Mouse (Mus musculus): ENCODE data around the gene Klhl2.

Klhl2 gene

DNA sequence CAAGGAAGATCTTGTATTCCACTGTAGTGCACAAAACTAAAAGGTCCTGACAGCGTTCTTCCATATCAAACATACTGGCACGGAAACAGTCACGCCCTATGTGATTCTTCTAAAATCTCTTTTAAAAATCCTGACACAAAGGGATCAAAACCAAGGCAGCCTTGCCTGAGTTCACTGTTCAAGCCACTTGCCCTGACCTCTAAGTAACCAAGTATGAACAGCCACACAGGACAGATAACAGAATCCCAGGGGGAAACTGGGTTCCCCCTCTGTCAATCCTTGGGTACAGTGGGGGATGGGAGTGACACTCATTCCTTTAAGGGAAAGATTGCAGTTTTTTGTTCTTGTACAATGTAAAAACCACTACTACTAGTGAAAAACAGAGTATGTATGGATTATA lies 19.9 kb downstream of the Klhl2 start:
- no peak for DNase-seq

GRCm38 (mm10) chr8:64829391-64829790 lies 20.4 kb downstream of the Klhl2 start:
- no peak for DNase-seq

- no peak for DNase-seq
These were observed 21.4 kb downstream of the Klhl2 start for GRCm38 (mm10) chr8:64828466-64828865.

DNA sequence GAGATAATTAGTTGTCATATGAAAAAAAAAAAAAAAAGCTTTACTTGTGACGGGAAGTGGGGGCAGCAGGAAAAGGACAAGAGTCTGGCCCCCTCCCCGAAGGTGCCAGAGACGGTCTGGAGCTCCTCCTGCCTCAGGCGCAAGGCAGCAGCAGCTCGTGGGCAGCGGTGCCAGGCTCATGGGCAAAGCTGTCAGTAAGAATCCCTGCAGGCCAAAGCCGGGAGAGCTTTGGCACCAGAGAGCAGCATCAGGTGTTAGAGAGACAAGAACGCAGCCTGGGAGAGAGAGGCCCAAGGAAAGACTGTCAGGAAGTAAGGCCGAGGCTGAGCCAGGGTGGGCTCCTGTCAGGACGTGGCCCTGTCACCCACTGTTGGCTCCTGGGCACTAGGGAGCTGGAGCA lies 22.5 kb downstream of the Klhl2 start:
- no peak for DNase-seq

DNA sequence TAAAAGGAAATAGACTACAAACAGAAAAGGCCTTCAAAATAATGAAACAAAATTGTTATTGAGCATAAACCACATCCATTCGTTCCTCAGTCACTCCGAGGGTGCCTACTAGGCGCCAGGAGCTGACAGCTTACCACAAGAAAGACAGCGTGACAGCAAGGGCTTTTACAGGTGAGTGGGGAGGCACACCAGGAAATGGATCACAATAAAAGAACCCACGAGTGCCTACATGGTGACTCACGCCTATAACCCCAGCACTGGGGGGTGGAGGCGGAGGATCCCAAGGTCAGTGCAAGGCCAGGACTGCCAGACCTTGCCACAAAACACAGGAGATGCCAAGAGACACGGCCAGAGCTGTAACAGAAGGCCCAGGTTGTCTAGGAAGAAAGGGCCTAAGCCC lies 23.4 kb downstream of the Klhl2 start:
- no peak for DNase-seq

DNA sequence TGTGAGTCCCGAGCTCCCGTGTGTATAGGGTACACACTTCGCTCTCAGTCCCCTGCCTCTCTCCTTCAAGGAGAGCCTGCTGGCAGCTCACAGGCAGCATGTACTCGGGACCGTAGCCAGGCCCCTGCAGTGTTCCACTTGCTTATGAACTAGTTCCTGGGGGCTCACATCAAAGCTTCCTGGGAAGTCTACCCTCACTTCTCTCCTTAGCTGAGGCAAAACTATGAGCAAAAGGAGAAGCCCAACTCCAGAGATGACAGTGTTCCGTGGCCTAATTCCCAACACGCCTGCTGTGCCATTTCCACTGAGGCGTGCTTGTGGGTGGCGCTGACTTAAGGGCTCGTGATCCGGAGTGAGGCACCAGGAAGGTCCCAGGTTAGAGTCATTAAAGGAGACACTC lies 25.9 kb downstream of the Klhl2 start:
- no peak for DNase-seq

GRCm38 (mm10) chr8:64820940-64821339 lies 28.9 kb downstream of the Klhl2 start:
- no peak for DNase-seq

DNA sequence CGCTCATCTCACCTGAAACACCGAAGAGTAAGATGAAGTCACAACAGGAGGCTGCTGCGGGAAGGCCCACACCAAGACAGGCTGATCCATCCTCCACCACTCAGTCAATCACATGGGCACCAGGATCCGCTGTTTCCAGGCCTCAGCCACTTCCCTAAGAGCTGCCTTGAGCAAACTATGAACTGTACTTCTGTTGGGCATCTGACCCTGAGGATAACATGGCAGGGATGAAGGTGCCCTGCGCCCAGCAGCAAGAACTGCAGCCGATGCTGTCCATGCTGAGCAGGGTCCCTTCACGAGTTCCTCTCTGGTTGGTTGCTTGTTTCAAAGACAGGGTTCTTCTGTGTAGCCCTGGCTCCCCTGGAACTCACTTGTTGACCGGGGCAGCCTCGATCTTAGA lies 38.0 kb downstream of the Klhl2 start:
- no peak for DNase-seq

DNA sequence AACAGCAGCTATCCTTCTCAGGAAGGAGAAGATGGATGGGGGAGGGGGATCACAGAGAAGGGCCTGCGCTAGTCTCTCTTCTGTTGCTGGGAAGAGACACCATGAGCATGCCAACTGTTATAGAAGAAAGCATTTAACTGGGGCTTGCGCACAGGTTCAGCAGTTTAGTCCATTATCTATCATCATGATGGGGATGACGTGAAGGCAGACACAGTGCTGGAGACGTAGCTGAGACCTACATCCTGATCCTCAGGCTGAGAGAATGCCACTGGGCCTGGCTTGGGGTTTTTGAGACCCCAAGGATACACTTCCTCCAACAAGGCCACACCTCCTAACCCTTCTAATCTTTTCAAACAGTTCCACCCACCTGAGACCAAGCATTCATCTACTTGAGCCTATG lies 38.7 kb downstream of the Klhl2 start:
- DNase-seq: no peak

DNA sequence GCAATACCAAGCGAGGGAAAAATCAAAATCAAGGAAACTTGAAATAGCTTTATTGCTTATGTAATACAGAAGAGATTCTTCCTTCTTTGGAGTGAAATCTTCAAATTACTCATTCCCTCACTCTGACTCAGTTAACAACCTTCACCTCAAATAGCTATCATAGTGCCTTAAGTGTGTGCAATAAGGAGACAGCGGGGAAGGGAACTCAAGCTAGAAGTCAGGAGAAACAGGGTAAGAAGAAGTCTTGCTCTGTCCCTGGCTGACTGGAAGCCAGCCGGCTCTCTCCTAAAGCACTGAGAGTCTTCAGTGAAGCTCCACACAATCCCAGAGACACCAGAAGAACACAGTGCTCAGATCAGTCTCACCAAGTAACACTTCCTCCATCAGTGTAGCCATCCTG lies 43.3 kb downstream of the Klhl2 start:
- no peak for DNase-seq

- DNase-seq: no peak
These were observed 44.8 kb downstream of the Klhl2 start for GRCm38 (mm10) chr8:64804971-64805370.

DNA sequence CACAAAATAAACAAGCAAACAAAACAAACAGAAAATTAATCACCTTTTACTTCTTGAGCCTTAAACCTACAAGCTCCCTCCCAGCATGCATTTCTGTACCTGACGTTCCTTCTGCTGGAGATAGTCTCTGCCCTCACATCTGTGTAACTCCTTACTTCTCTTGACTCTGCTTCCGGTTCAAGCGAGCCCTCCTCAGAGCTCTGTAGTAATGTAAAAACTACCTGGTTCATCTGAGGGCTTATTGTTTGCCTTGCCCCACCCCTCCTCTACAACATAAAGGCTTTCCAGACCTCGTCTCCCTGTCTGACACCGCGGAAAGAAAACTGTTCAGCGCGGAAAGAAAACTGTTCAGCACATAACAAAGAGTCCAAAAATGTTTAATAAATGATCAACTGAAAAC lies 50.5 kb downstream of the Klhl2 start:
- no peak for DNase-seq

GRCm38 (mm10) chr8:64798503-64798902 lies 51.3 kb downstream of the Klhl2 start:
- no peak for DNase-seq

DNA sequence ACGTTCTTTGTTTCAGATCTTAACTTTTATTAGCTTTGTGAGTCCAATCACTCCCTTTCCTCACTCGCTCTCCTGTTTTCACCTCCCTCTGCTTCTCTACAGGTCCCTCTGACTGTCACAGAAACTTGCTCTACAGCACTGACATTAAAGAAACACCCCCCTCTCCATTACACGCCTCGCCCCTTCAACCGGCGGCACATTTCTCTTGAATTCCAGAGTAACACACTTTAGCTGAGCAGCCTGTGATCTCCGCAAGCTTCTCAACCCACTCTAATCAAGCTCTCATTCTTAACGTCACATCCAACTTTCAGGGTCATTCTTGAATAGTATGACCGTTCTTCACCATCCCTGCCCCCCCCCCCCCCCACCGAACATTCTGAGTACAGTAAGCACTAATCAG lies 52.1 kb downstream of the Klhl2 start:
- no peak for DNase-seq

- no peak for DNase-seq
These were observed 58.5 kb downstream of the Klhl2 start for GRCm38 (mm10) chr8:64791250-64791881.

GRCm38 (mm10) chr8:64790418-64790817 lies 59.4 kb downstream of the Klhl2 start:
- DNase-seq: no peak

DNA sequence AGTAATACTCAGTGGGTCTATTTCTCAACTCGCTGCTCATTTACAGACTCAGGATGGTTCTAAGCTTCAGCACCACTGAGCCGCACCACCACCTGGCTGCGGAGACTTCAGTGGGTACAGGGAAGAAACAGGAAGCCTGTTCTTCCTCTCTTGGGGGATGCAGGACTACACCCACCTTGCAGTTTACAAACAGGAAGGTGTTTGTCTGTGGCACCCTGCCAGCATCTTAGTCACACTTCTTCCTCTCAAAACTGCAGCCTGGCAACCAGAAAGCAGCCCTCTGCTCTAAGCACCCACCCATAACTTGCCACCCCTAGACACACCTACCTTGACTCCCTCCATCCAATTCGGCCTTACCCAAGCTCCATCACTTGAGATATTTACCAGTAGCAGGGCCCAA lies 61.1 kb downstream of the Klhl2 start:
- DNase-seq: peak; percentile 70

- no peak for DNase-seq
These were observed 63.0 kb downstream of the Klhl2 start for GRCm38 (mm10) chr8:64786801-64787200.

DNA sequence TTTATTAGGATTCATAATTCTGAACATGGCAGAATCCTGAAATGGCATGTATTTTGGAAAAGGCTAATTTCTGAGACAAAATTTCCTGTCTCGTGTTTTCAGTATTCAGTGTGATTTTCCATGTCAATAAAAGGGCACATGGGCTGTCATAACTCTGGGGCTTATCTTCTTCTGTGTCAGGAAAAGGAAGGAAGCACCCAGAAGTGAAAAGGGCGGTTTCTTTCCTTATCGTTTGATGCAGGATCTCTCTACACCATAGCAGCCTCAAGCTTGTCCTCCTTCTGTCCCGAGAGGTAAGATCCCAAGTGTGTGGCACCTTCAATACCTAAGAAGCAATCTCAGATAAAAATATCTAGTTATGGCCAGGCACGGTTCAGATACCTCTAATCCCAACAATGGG lies 65.6 kb downstream of the Klhl2 start:
- no peak for DNase-seq

- no peak for DNase-seq
These were observed 67.9 kb downstream of the Klhl2 start for GRCm38 (mm10) chr8:64781947-64782346.

GRCm38 (mm10) chr8:64777925-64778324 lies 71.9 kb downstream of the Klhl2 start:
- no peak for DNase-seq

DNA sequence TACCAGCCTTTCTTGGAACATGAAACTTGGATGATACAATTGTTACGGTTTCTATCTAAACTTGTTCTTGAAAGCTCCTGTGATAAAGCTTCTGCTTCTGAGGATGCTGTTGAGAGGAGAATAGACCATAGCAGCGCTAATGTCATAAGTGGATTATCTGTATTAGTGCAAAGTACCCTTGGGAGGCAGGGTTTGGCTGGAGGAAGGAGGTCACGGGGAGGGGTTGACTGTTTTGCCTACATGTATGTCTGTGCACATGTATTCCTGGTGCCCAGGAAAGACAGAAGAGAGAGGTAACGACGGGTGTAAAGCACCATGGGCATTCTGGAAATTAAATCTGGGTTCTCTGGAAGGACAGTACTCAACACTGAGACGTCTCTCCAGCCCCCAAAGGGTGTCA lies 75.7 kb downstream of the Klhl2 start:
- no peak for DNase-seq

DNA sequence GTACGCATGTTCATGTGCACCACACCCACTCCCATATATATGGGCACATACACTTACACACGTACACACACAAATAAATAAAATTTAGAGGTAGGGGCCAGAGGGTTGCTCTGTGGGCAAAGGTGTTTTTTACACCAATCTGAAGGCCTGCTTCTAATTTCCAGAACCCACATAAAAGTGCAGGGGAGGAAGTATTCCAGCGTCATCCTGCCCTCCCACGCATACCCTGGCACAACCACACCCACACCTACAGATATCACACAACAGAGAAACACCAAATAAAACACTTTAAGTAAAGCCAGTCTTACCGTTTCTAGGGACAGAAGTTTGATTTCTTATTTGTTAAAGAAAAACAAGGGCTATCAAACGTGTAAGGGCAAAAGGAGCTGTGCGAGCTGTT lies 79.0 kb downstream of the Klhl2 start:
- DNase-seq: no peak

DNA sequence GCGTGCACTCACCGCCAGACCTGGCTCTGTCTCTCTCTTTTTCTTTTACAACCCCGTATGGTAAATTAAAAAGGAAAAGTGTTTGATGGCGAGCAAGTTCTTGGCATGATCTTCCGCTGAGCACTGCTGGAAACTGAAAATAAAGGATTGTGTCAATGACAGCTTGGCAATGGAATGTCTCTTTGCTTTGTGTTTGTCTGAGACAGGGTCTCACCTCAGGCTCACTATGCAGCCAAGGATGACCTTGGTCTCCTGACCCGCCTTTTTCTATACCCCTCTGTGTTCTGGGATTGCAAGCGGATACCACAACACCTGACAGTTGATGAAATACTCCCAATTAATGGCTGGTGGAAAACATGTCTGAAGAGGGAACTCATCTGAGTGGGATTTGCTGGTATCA lies 80.2 kb downstream of the Klhl2 start:
- no peak for DNase-seq

DNA sequence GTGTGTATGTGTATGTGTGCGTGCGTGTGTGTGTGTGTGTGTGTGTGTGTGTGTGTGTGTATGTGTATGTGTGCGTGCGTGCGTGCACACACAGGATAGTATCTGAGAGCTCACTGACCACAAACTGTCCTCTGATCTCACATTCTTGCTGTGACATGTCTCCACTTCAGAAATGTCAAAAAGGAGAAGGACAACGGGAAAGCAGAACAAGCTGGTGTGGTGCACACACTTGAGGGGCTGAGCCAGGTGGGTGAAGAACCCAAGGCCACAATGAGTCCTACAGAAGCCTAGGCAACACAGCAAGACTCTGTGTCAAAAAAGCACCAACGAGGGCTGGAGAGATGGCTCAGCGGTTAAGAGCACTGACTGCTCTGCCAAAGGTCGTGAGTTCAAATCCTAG lies 81.2 kb downstream of the Klhl2 start:
- no peak for DNase-seq

GRCm38 (mm10) chr8:64767047-64767446 lies 82.8 kb downstream of the Klhl2 start:
- DNase-seq: no peak
